Mouse (Mus musculus) mature B cell (primary cell): ENCODE data around the gene Rhou.

Experiments
- in situ Hi-C: fragments of 300-500 bp; cut with MboI; formaldehyde crosslinking; loops from 2 replicates; pipeline ENCODE4 v1.14.3; 2019

Rhou gene

GRCm38 (mm10) chr8:123692165-123692962 is 38.6 kb downstream of the Rhou start:
- in situ Hi-C loops = no loop called here

- in situ Hi-C loops = no loop called here
Observed at GRCm38 (mm10) chr8:123696167-123696566, 42.4 kb downstream of the Rhou start.

GRCm38 (mm10) chr8:123697329-123697728 is 43.6 kb downstream of the Rhou start:
- in situ Hi-C loops = no loop called here

- in situ Hi-C loops = no loop called here
Observed at GRCm38 (mm10) chr8:123700399-123701070, 46.8 kb downstream of the Rhou start.

- in situ Hi-C loops = no loop called here
Observed at GRCm38 (mm10) chr8:123701952-123702587, 48.3 kb downstream of the Rhou start.

- in situ Hi-C loops = no loop called here
Observed at GRCm38 (mm10) chr8:123705376-123705775, 51.6 kb downstream of the Rhou start.

- in situ Hi-C loops = no loop called here
Observed at GRCm38 (mm10) chr8:123707137-123707536, 53.4 kb downstream of the Rhou start.

- in situ Hi-C loops = no loop called here
Observed at GRCm38 (mm10) chr8:123708729-123709128, 55.0 kb downstream of the Rhou start.

GRCm38 (mm10) chr8:123710335-123710734 is 56.6 kb downstream of the Rhou start:
- in situ Hi-C loops = no loop called here
